Mouse (Mus musculus) spleen, adult 2 months (tissue): Measurements from ENCODE around the gene Tmem108.

ENCODE experiments used
- CTCF ChIP-seq: fragments of 200-500 bp; IDR thresholded peaks from 2 replicates; pipeline ENCODE4 v1.5.1; 2011; ENCODE audit warnings: mild to moderate bottlenecking, inconsistent platforms; ENCODE audit not compliant: insufficient read depth, insufficient read length, insufficient replicate concordance; ENCODE audit errors: extremely low read depth
- POLR2A ChIP-seq: fragments of 200-500 bp; IDR thresholded peaks from 2 replicates; pipeline ENCODE4 v1.6.1; 2011; ENCODE audit warnings: low read depth, low read length, inconsistent platforms

DNA sequence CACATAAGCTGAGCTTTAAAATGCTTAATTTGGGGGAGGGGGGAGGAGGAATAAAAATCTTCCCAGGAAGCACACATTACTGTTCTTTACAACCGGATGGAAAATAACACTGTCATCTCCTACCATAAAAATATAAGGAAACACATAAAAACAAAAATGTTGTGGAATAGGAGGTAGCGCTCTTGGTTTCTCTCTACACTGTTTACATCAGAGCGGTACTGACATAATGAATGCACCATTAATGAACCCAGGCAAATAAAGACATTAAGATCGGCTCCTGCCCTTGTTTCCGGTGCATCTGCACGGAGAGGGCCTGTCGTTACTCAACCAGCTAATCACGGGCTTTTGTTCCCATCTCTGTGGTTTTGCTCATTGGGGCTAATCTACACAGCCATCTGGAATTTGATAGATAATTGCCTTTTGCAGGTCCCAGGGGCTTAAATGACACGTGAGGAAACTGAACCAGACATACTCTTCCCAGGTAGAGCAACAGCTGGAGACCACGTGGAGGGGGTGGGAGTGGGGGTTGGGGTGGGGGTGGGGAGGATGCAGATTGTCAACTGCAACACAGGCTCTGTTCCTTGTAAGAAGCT, 107.5 kb downstream of the Tmem108 start:
- TF ChIP-seq POLR2A (no peak), CTCF (no peak)
